Mouse (Mus musculus) ES-Bruce4 (cell line): ENCODE measurements at regions not wholly inside any gene's neighbourhood (a gene's known extent, or its start where the extent isn't known, plus 50 kb on each side); places are given as distances from the start of the nearest gene placed in this dataset.

ENCODE experiments used
- CTCF ChIP-seq: IDR thresholded peaks from one replicate; pipeline ENCODE4 v1.8.1; 2011; ENCODE audit warnings: low read depth, low read length
- POLR2A ChIP-seq: IDR thresholded peaks from one replicate; pipeline ENCODE4 v1.8.1; 2011; ENCODE audit warnings: low read length; ENCODE audit not compliant: insufficient read depth

DNA sequence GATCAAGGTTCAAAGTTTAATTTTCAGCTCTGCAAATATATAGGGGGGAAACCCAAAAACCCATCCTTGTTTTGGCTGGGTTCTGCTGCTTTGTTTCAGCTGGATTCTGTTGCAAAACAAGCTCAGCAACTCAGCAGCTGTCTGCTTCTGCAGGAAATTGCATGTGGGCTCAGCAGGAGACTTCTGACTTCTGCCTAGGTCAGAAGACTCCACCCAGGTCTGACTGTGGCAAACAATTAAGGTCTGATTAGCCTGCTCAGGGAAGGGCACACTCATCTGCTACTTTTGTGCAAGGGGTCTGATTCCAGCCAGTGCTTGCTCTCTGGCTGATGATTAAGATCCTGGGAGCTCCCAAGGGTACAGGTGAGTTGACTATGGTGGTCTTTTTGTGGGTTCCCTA lies 428.7 kb upstream of the Luzp2 start:
- TF ChIP-seq POLR2A (no peak), CTCF (no peak)
